Mouse (Mus musculus) bone marrow macrophage, adult 2 months (primary cell): ENCODE measurements around the gene Ntng1.

ENCODE experiments used
- CTCF ChIP-seq: IDR thresholded peaks from 2 replicates; pipeline ENCODE4 v1.5.1; 2012; ENCODE audit warnings: low read depth, mild to moderate bottlenecking, low read length, moderate library complexity
- POLR2A ChIP-seq: IDR thresholded peaks from 2 replicates; pipeline ENCODE4 v1.6.1; 2012; ENCODE audit warnings: mild to moderate bottlenecking, low read depth, low read length, borderline replicate concordance

GRCm38 (mm10) chr3:110046750-110047149 is 97.1 kb downstream of the Ntng1 start:
- TF ChIP-seq POLR2A (no peak), CTCF (no peak)
